Mouse (Mus musculus) heart, postnatal 25 days (tissue): ENCODE measurements around the gene Capn12. TPM values are rescaled to one million over a fixed set of nuclear protein-coding genes. Genes with fewer than 3 reads are reported as not detected.
"Not testable (repeated sequence)": the region's sequence is repeated elsewhere in the genome, so short reads cannot be mapped to it uniquely, and the experiment has no call there.

Experiments used
- DNase-seq: peaks from one replicate; pipeline ENCODE4 v3.0.0; 2022; ENCODE audit warnings: low spot score
- intact Hi-C: fragments of 180-260 bp; cut with DNase I; formaldehyde crosslinking; loops from one replicate; pipeline ENCODE4 v1.15.1; 2025
- total RNA-seq, 2 experiments: library from RNA; stranded (reverse); gene quantifications; 2 replicates each; pipeline ENCODE4 v1.2.3; 2021

Capn12 gene
- total RNA-seq, 2 experiments from 2014 or later = 0.08 to 0.22 TPM

DNA sequence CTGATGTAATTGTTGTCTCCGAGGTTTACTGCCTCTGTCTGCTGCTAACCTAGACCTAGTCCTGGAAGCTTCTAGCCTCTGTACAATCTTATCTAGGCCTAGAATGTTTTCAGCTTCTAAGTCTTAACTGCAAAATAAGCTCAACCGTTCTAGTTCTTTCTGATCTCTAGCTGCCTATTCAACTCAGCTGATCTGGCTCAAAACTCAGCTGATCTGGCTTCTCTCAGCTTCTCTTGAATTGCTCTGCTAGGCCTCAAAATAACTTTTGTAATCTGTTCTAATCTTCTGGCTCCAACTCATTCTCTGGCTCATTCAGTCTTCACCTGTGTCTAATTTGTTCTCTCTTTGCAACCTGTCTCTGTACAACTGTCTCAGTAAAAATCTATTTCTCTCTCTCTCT is 6.7 kb upstream of the Capn12 start:
- intact Hi-C loops = no loop called here
- no peak for DNase-seq

GRCm38 (mm10) chr7:28876099-28876498 is 5.1 kb upstream of the Capn12 start:
- intact Hi-C loops = no loop called here
- DNase-seq = no peak

GRCm38 (mm10) chr7:28877155-28877554 is 4.1 kb upstream of the Capn12 start:
- intact Hi-C loops = no loop called here
- DNase-seq = no peak

GRCm38 (mm10) chr7:28877856-28878255 is 3.4 kb upstream of the Capn12 start:
- intact Hi-C loops = no loop called here
- no peak for DNase-seq

GRCm38 (mm10) chr7:28879606-28880005 is 1.6 kb upstream of the Capn12 start:
- no peak for DNase-seq
- intact Hi-C loops = no loop called here

GRCm38 (mm10) chr7:28880554-28880953 is 668 bp upstream of the Capn12 start:
- intact Hi-C loops = no loop called here
- DNase-seq = no peak

GRCm38 (mm10) chr7:28883039-28883438 is 1.8 kb downstream of the Capn12 start:
- no peak for DNase-seq
- intact Hi-C loops = no loop called here

- DNase-seq, intact Hi-C loops: not testable (repeated sequence)
Measured at GRCm38 (mm10) chr7:28883704-28884103, 2.5 kb downstream of the Capn12 start.

- intact Hi-C loops = no loop called here
- DNase-seq = no peak
Measured at GRCm38 (mm10) chr7:28886486-28886885, 5.3 kb downstream of the Capn12 start.

DNA sequence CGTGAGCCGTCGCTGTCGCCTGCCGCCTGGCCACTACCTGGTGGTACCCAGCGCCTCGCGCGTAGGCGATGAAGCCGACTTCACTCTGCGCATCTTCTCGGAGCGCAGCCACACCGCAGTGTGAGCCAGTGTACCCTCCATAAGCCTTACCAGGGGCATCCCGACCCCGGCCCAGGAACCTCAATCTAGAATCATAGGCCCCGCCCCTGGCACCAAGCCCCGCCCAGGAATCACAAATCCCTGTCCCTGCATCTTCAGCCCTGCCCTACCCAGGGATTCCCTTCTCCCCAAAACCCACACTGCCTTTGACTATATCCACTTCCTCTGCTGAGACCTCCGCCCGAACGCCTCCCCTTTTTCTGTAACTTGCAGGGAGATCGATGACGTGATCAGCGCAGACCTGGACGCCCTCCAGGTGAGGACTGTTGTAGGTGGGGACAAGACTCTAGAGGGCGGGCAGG is 7.5 kb downstream of the Capn12 start:
- intact Hi-C loops = no loop called here
- DNase-seq = no peak

DNA sequence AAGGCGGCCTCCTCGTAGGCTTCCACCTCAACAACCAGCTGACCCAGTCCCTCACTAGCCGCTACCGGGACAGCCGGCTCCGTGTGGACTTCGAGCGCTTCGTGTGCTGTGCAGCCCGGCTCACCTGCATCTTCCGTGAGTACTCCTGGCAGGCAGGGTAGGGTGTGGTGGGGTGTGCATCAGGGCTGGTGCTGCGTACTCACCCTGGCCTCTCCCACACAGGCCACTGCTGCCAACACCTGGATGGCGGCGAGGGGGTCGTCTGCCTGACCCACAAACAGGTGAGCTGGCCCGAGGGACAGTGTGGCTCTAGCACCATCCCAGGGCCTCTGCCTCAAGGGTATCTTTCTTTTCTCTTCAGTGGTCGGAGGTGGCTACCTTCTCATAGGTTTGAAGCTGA is 11.4 kb downstream of the Capn12 start:
- intact Hi-C loops = loop anchor here (5.0 kb wide), 1 partner anchor 145 kb away; no protein-coding TSS in a partner anchor
- no peak for DNase-seq

DNA sequence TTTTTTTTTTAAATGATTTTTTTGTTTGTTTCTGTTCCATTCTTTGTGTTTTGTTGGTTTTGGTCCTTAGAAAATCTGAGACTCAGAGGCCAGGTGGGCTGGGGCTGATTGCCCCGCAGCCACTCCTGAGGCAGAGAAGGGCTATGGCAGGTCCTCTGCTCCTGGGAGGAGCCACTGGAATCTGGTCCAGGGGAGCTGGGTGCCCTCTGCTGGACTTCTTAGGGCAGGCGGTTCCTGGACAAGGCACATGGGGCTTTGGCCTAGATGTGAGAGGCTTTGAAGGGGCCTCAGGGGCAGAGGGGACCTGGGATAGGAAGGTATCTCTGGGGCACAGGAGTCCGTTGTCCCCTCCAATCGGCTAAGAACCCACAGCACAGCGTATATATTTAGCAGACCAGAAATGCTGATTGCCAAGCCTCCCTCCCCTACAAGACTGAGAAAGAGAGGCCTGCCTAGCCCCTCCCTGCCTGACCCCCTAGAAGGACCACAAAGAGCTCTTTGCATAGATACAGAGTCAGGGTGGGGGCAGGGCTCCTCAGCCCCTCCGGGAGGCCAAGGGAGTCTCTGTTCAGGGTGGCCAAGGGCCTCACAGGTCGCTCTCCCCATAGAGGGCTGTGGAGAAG is 12.5 kb downstream of the Capn12 start:
- DNase-seq = no peak
- intact Hi-C loops = loop anchor here (5.0 kb wide), 1 partner anchor 144 kb away; no protein-coding TSS in a partner anchor

GRCm38 (mm10) chr7:28894942-28895341 is 13.7 kb downstream of the Capn12 start:
- no peak for DNase-seq

GRCm38 (mm10) chr7:28897661-28898060 is 16.4 kb downstream of the Capn12 start:
- intact Hi-C loops = no loop called here

More at GRCm38 (mm10) chr7:28894942-28895341, 13.7 kb downstream of the Capn12 start:
- intact Hi-C loops = loop anchor here (5.0 kb wide), 1 partner anchor 142 kb away; no protein-coding TSS in a partner anchor

DNA sequence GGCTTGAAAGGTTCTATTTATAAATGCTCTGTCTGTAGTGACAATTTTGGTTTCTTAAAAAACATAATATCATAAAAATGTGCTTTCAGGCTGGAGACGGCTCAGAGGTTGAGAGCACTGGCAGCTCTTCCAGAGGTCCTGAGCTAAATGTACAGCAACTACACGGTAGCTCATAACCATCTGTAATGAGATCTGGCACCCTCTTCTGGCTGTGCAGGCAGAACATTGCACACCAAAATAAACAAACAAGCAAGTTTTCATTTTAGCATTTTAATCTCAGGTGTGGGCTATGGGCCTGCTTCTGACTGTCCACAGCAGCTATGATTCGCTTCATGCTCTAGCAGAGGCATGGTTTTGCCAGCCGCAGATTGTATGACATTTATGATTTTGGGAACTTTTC is 18.8 kb downstream of the Capn12 start:
- intact Hi-C loops = no loop called here
- DNase-seq = no peak

More at GRCm38 (mm10) chr7:28897661-28898060, 16.4 kb downstream of the Capn12 start:
- DNase-seq = no peak

DNA sequence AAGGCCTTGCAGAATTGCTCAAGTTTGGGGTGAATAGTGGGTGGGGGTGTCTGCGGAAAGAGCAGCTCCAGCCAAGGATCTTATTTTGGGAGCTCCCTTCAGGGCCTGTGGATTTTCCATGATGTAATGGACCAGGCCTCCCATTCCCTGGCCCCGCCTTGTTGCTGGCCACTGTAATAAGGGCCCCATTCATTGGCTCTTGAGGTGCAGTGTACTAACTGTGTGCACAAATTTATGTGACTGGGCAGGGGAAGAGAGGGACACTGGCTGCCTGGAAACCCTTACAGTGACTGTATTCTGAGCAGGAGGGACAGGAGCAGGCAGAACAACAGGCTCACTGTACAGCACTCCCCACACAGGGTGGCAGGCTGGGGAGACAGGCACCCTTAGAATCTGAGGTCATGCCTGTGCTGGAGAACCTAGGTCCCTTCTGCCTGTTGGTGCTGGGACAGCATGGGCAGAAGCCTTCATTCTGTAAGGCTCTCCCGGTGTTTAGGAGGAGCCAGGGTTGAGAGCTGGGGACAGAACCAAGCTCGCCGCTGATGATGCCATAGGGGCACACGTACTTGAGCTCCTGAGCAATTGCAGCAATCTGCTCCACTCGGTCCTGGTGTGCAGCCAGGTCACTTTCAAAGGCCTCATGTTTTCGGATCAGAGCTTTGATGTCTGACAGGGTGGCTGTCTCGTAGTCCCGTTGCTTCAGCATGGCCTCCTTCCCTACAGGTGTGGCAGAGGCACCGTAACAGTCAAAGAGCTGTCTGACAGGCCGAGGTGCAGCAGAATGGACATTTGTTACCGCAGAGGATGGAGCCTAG is 20.3 kb downstream of the Capn12 start:
- DNase-seq = peak; percentile 70
- intact Hi-C loops = no loop called here

DNA sequence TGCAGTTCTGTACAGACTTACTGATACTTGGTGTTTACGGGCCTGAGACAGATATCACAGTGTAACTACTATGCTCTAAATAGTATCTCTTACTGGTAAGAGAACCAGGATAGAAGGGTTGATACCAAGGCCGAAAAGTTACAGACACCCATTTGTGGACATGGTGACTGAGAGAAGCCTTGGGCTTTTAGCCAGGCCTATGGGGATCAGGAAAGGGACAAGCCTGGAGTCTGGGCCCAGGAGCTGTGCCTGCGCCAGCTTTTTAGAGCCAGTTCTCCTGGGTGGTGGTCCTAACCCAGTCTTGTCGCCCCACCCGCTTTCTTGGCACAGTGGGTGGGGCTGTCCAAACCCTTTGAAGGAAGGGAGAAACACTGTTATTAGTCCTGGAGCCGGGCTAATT is 21.0 kb downstream of the Capn12 start:
- intact Hi-C loops = no loop called here
- no peak for DNase-seq

GRCm38 (mm10) chr7:28902809-28903208 is 21.6 kb downstream of the Capn12 start:
- DNase-seq = no peak
- intact Hi-C loops = no loop called here

DNA sequence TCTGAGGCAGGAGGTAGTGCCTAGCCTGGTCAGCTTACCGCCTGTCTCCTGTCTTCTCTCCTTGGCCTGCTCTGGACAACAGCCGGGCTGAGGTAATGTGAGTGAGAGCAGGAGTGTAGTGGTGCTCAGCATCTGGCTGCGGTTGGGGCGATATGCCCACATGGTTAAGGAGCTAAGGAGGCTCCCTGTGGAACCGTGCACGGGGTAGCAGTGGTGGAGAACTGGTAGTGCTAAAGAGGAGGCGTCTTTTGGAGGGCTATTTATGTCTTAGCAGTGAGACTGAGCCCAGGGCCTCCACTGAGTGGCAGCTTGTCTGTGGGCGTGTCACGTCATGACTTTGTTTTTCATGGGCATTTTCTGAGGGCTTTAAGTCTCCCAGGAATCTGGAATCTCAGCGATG is 22.6 kb downstream of the Capn12 start:
- intact Hi-C loops = no loop called here
- no peak for DNase-seq

DNA sequence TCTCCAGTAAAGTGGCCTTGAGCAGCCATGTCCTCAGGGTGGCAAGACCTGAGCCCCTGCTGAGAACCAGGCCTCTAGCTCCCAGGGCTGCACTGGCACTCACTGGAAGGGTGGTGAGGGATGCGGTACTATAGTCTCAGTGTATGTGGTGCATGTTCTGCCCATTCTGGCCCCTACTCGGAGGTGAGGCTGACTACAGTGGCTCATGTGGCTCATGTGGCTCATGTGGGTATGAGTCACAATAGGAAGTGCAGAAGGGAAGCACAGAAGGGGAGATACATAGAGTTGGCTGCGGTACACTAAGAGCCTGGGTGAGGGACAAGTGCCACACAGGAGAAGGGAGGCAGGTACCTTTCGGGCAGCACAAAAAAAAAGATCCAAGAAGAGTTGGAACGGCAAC is 26.0 kb downstream of the Capn12 start:
- no peak for DNase-seq
- intact Hi-C loops = loop anchor here (2.0 kb wide), 1 partner anchor 26 kb away; no protein-coding TSS in a partner anchor

DNA sequence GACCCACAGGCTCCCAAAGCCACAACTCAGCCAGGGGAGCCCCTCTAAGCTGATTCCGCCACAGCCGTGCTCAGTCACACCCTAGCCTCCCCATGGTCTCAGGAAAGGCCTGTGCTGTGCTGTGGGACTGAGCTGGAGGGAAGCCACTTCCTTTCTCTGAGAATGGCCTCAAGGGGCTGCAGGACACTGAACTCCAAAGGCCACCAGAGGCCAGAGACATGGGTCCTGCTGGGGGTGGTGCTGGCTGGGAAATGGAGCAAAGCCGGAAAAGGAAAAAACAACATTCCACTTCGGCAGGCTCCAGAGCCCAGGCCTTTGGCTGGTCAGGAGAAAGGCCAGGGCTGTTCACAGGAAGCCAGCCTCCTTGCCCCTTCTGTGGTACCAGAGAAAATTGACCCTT is 30.4 kb downstream of the Capn12 start:
- peak; percentile 81 for DNase-seq
- intact Hi-C loops = no loop called here
